Mouse (Mus musculus): Measurements from ENCODE around the gene Tmc8. TPM values are rescaled to one million over a fixed set of nuclear protein-coding genes. Genes with fewer than 3 reads are reported as not detected.
A peak's percentile ranks its signal among the peaks of the same experiment; 100 is the strongest.
"Not testable (repeated sequence)": the region's sequence is repeated elsewhere in the genome, so short reads cannot be mapped to it uniquely, and the experiment has no call there.

Gene Tmc8
- polyA plus RNA-seq, 1 experiment from 2014 or later: 3.2 TPM

DNA sequence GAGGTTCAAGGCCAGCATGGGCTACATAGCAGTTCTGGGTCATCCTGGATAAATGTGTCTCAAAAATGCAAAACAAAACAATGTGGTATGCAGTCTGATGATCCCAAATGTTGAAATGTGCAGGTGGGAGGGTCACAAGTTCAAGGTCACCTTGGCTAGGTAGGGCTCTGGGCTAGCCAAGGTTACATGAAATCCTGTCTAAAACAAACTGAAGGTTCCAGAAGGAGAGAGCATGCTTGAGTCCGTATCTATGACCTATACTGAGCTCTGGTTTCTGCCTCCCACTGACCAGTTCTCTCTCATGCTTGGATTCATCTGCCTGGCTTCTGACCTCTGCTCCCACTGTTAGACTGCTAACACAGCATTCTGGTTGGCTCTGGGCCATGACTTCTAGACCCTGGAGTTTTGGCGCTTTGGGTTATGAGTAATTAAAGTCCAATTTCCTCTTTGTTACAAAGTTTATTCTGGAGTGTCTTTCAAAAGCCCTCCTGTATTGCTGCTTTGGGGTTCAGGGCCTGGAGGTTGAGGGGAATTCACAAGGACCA, 47.9 kb downstream of the Tmc8 start:
- H3K27ac ChIP-seq: peak overlapping the region; percentile 80
- peaks cover 6% of the 10 kb centered on the region for H3K79me2 ChIP-seq (ENCODE audit: inconsistent target)
- no peaks in the 10 kb centered on the region for H3K36me3 ChIP-seq (ENCODE audit: inconsistent target)
- WGBS (ENCODE audit: missing documents): 44% methylated on average over 2 of the region's 2 CpGs
- H3K4me3 ChIP-seq (ENCODE audit: inconsistent target): no peak overlapping the region

DNA sequence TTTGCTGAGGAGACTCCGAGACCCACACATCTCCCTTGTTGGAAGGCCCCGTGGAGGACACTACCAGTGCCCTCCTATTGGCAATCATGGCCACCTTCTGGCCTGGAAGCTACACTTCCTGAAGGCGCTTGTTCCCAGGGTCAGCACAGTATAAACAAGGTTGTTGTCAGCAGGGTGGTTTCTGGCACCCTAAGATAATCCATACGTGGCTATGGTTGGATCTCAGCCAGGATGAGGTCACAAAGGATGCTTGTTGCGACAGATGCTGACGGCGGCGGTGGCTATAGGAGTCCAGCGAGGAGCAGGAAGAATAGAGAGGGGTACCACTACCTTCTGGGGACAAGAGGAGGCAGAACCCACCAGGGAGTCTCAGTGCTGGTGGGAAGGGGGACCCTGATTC, 48.5 kb downstream of the Tmc8 start:
- Histone ChIP-seq H3K36me3 (ENCODE audit: inconsistent target) (no peaks in the 10 kb centered on the region), H3K4me3 (ENCODE audit: inconsistent target) (no peak overlapping the region), H3K79me2 (ENCODE audit: inconsistent target) (no peaks in the 10 kb centered on the region; the same call in 1 of the 2 replicates), H3K27ac (peak overlapping the region; percentile 80)
- WGBS (ENCODE audit: missing documents): 40% methylated on average over 9 of the region's 9 CpGs

DNA sequence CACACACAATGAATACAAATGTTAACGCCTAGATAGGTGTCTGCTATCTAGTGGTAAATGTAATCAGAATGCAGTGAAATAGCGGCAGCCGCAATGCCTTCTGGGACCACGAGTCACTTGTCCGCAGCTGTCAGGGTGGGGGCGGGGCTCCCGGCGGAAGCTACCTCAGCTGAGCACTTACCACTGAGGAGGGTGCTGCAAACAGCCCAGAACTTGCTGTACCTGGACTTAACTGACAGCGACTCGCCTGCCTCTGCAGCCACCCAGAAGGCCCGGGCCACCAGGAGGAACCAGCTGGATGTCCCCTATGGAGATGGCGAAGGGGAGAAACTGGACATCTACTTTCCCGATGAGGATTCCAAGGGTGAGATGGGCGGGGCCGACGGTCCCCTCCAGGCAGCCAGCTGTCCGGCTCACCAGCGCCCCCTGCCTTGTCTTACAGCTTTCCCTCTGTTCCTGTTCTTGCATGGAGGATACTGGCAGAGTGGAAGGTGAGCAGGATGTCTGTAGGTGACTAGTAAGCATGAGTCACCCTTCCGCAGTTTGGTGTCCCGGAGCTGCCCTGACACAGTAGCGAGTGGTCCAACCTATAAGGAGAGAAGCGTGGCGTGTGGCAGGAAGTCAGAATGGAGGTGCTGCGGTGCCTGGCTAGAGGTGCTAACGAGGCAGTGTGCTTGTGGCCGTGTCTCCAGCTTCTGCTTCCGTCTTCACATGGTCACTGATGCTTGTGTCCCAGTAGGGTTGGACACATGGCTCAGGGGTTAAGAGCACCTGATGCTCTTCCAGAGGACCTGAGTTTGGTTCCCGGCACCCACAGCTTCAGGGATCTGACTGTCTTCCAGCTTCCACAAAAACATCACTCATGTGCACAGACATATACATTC, 50.5 kb downstream of the Tmc8 start:
- H3K79me2 ChIP-seq (ENCODE audit: inconsistent target): no peaks in the 10 kb centered on the region
- H3K4me3 ChIP-seq (ENCODE audit: inconsistent target): peak overlapping the region; percentile 41
- H3K27ac ChIP-seq: peak overlapping the region; percentile 56
- WGBS (ENCODE audit: missing documents): 6% methylated on average over 28 of the region's 28 CpGs
- H3K36me3 ChIP-seq (ENCODE audit: inconsistent target): no peaks in the 10 kb centered on the region

DNA sequence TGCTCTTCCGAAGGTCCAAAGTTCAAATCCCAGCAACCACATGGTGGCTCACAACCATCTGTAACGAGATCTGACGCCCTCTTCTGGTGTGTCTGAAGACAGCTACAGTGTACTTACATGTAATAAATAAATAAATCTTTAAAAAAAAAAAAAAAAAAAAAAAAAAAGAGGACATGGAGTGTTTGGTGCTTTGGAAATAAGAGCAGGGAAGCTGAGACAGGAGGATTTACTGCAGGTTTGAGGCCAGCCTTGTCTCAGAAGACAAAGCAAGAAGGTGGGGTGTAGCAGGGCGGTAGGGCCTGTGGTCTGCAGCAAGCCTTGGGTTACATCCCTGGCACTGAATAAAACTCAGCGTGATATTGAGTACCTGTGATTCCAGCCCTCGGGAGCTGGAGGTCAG, 51.6 kb downstream of the Tmc8 start:
- H3K4me3 ChIP-seq (ENCODE audit: inconsistent target); H3K27ac ChIP-seq; H3K36me3 ChIP-seq (ENCODE audit: inconsistent target); H3K79me2 ChIP-seq (ENCODE audit: inconsistent target): not testable (repeated sequence)
- WGBS (ENCODE audit: missing documents): 91% methylated on average over 4 of the region's 6 CpGs

DNA sequence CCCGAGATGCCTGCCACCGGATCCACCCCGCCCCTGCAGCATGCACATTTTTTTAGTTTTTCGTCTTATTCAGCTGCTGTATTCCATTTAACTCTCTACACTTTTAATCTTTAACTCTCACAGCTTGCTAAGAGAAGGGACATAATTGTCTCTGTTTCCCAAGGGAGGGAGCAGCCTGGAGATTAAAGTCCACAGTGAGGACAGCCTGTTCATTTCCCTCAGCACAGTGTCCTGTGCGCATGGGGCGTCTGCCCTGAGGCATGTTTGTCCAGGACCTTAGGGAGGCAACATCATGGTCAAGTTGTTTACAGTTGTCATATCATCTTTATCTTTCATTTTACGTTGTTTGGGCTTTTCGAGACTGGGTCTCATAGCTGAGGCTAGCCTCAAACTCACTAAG, 52.2 kb downstream of the Tmc8 start:
- WGBS (ENCODE audit: missing documents): 95% methylated on average over 8 of the region's 8 CpGs
- no peak overlapping the region for H3K27ac ChIP-seq

DNA sequence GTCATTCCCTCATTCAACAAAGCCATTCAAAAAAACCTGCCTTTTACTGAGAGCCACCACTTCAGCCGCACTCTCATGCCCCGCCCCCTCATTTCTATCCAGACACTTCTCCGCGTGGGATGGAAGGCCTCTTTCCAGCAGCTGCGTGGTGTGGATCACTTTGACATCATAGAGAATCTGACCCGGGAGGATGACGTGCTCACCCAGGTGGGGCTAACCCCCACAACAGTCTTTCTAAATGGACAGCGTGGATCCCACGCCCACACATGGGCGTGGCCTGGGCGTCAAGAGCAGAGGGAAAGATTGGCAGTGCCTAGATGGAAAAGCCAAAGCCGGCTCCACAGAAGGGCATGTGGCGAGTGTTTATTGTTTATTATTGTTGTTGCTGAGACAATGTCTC, 54.4 kb downstream of the Tmc8 start:
- Histone ChIP-seq H3K36me3 (ENCODE audit: inconsistent target) (no peaks in the 10 kb centered on the region), H3K79me2 (ENCODE audit: inconsistent target) (no peaks in the 10 kb centered on the region), H3K27ac (no peak overlapping the region), H3K4me3 (ENCODE audit: inconsistent target) (no peak overlapping the region)
- WGBS (ENCODE audit: missing documents): 43% methylated on average over 11 of the region's 13 CpGs

More for the DNA sequence above, 52.2 kb downstream of the Tmc8 start:
- Histone ChIP-seq H3K4me3 (ENCODE audit: inconsistent target) (no peak overlapping the region), H3K79me2 (ENCODE audit: inconsistent target) (no peaks in the 10 kb centered on the region), H3K36me3 (ENCODE audit: inconsistent target) (no peaks in the 10 kb centered on the region)

DNA sequence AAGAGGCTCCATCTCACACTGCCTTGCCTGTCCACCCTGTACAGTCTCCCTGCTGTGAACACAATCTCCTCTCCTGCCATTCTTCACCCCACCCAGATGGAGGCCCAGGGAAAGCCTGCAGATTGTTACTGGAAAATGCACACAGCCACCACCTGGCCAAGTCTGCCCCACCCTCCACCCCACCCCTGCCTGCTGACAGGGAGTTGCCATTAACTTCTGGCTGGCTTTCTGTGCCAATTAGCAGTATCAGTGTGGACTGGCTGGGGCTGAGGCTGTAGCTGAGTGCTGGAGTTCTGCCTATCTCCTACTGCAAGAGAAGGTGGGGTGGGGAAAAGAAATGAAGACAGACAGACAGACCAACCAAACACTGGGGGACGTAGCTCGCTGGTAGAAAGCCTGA, 56.7 kb downstream of the Tmc8 start:
- no peaks in the 10 kb centered on the region for H3K36me3 ChIP-seq (ENCODE audit: inconsistent target)
- no peaks in the 10 kb centered on the region for H3K79me2 ChIP-seq (ENCODE audit: inconsistent target)
- H3K27ac ChIP-seq: no peak overlapping the region
- no peak overlapping the region for H3K4me3 ChIP-seq (ENCODE audit: inconsistent target)
- WGBS (ENCODE audit: missing documents): 100% methylated on average over 2 of the region's 2 CpGs

DNA sequence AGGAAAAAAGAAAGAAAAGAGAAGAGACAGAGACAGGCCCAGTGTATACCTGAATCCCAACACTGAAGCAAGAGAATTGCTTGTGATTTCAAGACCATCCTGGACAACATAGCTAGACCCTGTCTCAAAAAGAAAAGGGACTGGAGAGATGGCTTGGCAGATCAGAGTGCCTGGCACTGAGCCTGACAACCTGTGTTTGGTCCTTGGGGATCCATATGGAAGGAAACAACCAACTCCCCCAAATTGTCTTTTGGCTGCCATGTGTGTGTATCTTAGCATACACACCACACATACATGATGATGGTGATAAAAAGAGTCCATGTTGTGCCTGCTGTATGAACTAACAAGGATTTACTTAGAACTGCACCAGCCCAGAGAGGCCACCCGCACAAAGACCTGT, 57.1 kb downstream of the Tmc8 start:
- WGBS (ENCODE audit: missing documents): 100% methylated on average over 1 of the region's 1 CpGs
- Histone ChIP-seq H3K79me2 (ENCODE audit: inconsistent target) (no peaks in the 10 kb centered on the region), H3K27ac (no peak overlapping the region)

DNA sequence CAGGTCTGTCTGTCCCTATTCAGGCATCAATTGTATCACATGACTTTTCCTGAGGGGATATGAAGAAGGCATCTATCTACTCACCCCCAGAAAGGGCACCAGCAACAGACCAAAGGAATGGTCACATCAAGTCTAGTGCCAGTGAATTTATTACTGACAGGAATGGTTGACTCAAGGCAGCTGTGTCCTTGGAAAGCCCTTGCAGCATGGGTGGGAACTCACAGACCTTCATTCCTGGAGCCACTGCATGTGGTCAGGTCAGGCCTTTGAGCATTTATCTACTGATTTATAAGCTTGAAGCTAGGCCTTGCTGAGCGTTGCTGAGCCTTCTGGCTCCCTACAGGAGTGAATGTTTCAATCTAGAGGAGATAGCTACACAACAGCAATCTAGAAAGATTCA, 59.0 kb downstream of the Tmc8 start:
- WGBS (ENCODE audit: missing documents): 67% methylated on average over 1 of the region's 1 CpGs
- H3K79me2 ChIP-seq (ENCODE audit: inconsistent target): no peaks in the 10 kb centered on the region
- no peak overlapping the region for H3K4me3 ChIP-seq (ENCODE audit: inconsistent target)
- H3K36me3 ChIP-seq (ENCODE audit: inconsistent target): no peaks in the 10 kb centered on the region
- H3K27ac ChIP-seq: no peak overlapping the region

More for the DNA sequence above, 57.1 kb downstream of the Tmc8 start:
- H3K36me3 ChIP-seq (ENCODE audit: inconsistent target): no peaks in the 10 kb centered on the region
- no peak overlapping the region for H3K4me3 ChIP-seq (ENCODE audit: inconsistent target)

Other genes with a start within 250 kb of the Tmc8 start
- gene Tnrc6c, start 127.8 kb upstream of the Tmc8 start, polyA plus RNA-seq (2018): 9.0 to 13.1 TPM (median 11.4 TPM) in 3 replicates
- 11.1 to 22.1 TPM (median 17.9 TPM) in 3 replicates for gene Tmc6, start 122 bp downstream of the Tmc8 start, polyA plus RNA-seq (2018)
- gene 6030468B19Rik, start 15.6 kb downstream of the Tmc8 start, polyA plus RNA-seq (2018): not detected in 3 replicates
- 0.79 to 1.5 TPM (median 1.5 TPM) in 3 replicates for gene Gm20708, start 27.6 kb downstream of the Tmc8 start, polyA plus RNA-seq (2018)
- gene Syngr2, start 27.6 kb downstream of the Tmc8 start, polyA plus RNA-seq (2018): 138 to 194 TPM (median 167 TPM) in 3 replicates
- gene Afmid, start 43.8 kb downstream of the Tmc8 start, polyA plus RNA-seq (2018): 2.9 to 4.4 TPM (median 3.6 TPM) in 3 replicates
- gene Tk1, start 44.0 kb downstream of the Tmc8 start, polyA plus RNA-seq (2018): 1.1 to 37.4 TPM (median 6.2 TPM) in 3 replicates
- gene Birc5, start 67.2 kb downstream of the Tmc8 start, polyA plus RNA-seq (2018): 1.7 to 21.0 TPM (median 16.6 TPM) in 3 replicates
- gene Tmem235, start 78.7 kb downstream of the Tmc8 start, polyA plus RNA-seq (2018): not detected in 3 replicates
- gene Tha1, start 91.4 kb downstream of the Tmc8 start, polyA plus RNA-seq (2018): 3.0 to 8.4 TPM (median 4.9 TPM) in 3 replicates
- 2.0 to 6.9 TPM (median 2.3 TPM) in 3 replicates for gene Socs3, start 188.0 kb downstream of the Tmc8 start, polyA plus RNA-seq (2018)
- gene Pgs1, start 204.2 kb downstream of the Tmc8 start, polyA plus RNA-seq (2018): 12.0 to 40.0 TPM (median 28.0 TPM) in 3 replicates

Measured in macrophage (primary cell).